In the genomic region with DNA sequence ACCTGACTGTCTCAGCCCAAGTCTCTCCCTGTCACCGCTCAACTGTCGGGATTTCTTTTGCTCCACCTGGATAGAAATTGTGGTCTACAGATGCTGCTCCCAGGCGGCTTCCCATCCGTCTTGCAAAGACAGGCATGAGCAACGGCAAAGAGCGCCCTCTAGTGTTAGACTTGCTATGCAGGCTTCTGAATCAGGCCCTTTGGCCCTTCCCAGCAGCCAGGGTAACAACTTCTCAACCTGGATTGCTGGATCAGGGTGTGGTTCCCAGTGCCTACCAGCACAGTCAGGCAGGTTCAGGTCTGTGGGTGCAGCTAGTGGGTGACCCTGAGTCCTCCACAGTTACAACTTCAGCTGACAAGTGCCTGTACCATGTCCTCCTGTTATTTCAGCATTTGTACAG, we compare ENCODE assay signal across 9 mouse cellular contexts. TPM values are rescaled to one million over a fixed set of nuclear protein-coding genes. Genes with fewer than 3 reads are reported as not detected.
DNase-seq lines count a peak whose midpoint lies in the region; ATAC-seq and TF ChIP-seq lines count a peak whose summit lies in the region.
"Had no signal": no experiment of that assay in that cellular context is flagged by ENCODE, and none has a peak within 500 bp of the region (broad histone marks: within the 10 kb centered on the region; RNA-seq: fewer than 3 reads in every experiment).

No protein-coding gene starts in this region.

- H3K4me1 ChIP-seq in G1E (ENCODE audit: insufficient read depth, low read depth, low read length): peaks cover 2% of the 10 kb centered on the region
- H3K4me1 ChIP-seq in liver, embryonic 16.5 days (ENCODE audit: control insufficient read depth, low read depth, low read length): peaks cover 28% of the 10 kb centered on the region
- H3K4me1 ChIP-seq: heart, embryonic 15.5 days had no signal

- no peaks in the 10 kb centered on the region for H3K9me3 ChIP-seq in G1E (replicated peaks)
- H3K9me3 ChIP-seq in liver, embryonic 16.5 days (replicated peaks; ENCODE audit: control insufficient read depth, low read length): no peaks in the 10 kb centered on the region
- H3K9me3 ChIP-seq: heart, embryonic 15.5 days had no signal

- TF ChIP-seq CTCF in G1E (IDR thresholded peaks at IDR 0.05; ENCODE audit: low read depth, low read length): peak; percentile 90

- no peaks in the 10 kb centered on the region for H3K36me3 ChIP-seq in G1E (replicated peaks)
- no peaks in the 10 kb centered on the region for H3K36me3 ChIP-seq in liver, embryonic 16.5 days (ENCODE audit: control insufficient read depth, insufficient read depth)
- H3K36me3 ChIP-seq: heart, embryonic 15.5 days had no signal

- no peak overlapping the region for H3K4me3 ChIP-seq in G1E (ENCODE audit: low read depth, low read length)
- no peak overlapping the region for H3K4me3 ChIP-seq in liver, embryonic 16.5 days (ENCODE audit: low read depth, low read length)
- H3K4me3 ChIP-seq: heart, embryonic 15.5 days had no signal

- ATAC-seq in G1E (ENCODE audit: extremely low read depth, insufficient number of reproducible peaks, low FRiP score, poor library complexity, severe bottlenecking): no peak
- ATAC-seq in frontal cortex, adult (ENCODE audit: low TSS enrichment): peak; percentile 90
- ATAC-seq in liver, embryonic 16.5 days (ENCODE audit: low read depth): peak; percentile 17; the same call in 1 of the 2 replicates

- WGBS in liver, embryonic 16.5 days (ENCODE audit: insufficient replicate concordance): 1% methylated on average over 6 of the region's 6 CpGs

- H3K27ac ChIP-seq in liver, embryonic 16.5 days (ENCODE audit: low read length): no peak overlapping the region
- H3K27ac ChIP-seq: heart, embryonic 15.5 days had no signal

- peaks cover 14% of the 10 kb centered on the region for H3K27me3 ChIP-seq in G1E (ENCODE audit: insufficient read depth, low read length)
- H3K27me3 ChIP-seq in liver, embryonic 16.5 days (ENCODE audit: control insufficient read depth, insufficient read depth, low read depth, low read length): peaks cover 6% of the 10 kb centered on the region
- H3K27me3 ChIP-seq: heart, embryonic 15.5 days had no signal

- DNase-seq in 3134 (ENCODE audit: extremely low read depth, insufficient read length, low spot score): peak; percentile 40
- DNase-seq in G1E (ENCODE audit: low spot score): peak; percentile 42
- peak; percentile 57 for DNase-seq in cerebellum, adult 11 months
- DNase-seq in kidney, postnatal 10 days: peak; percentile 88
- DNase-seq in retina, postnatal 1 day: peak; percentile 85
- DNase-seq in urinary bladder, postnatal 36 days (ENCODE audit: low spot score in 2 of 2): peak; percentile 49 to 65

- H3K4me2 ChIP-seq in liver, embryonic 16.5 days (ENCODE audit: low read depth, low read length): no peak overlapping the region
- H3K4me2 ChIP-seq: heart, embryonic 15.5 days had no signal

- H3K9ac ChIP-seq in liver, embryonic 16.5 days (ENCODE audit: low read depth, low read length): no peak overlapping the region
- H3K9ac ChIP-seq: heart, embryonic 15.5 days had no signal

RNA-seq across cellular contexts. Expression of gene Gm853, which starts 23.9 kb away (rescaled TPM):
- total RNA-seq in G1E (2014; fragmentation: Nextera tagmentation) (not detected in 2 replicates), G1E (2017) (0.05 TPM in 1 of 2 replicates, not detected in the other)
- polyA plus RNA-seq in G1E (2012): not detected in 2 replicates
- polyA plus RNA-seq in liver, embryonic 16.5 days (2015; fragmentation: Nextera tagmentation; extraction: Ambion mirVana): not detected in 2 replicates
- polyA plus RNA-seq: heart, embryonic 15.5 days had no signal

RNA-seq across cellular contexts. Expression of gene Serinc2, which starts 32.9 kb away (rescaled TPM):
- total RNA-seq in G1E (2014; fragmentation: Nextera tagmentation) (not detected in 2 replicates), G1E (2017) (not detected in 2 replicates)
- polyA plus RNA-seq in G1E (2012): not detected in 2 replicates
- 0.76 and 1.3 TPM in 2 replicates for polyA plus RNA-seq in liver, embryonic 16.5 days (2015; fragmentation: Nextera tagmentation; extraction: Ambion mirVana)
